Mouse (Mus musculus): Measurements from ENCODE around the gene Npb. TPM values are rescaled to one million over a fixed set of nuclear protein-coding genes. Genes with fewer than 3 reads are reported as not detected.

The Npb gene
- total and polyA plus RNA-seq, 3 experiments, result 0.27 to 1.7 TPM; not detected in 1

- TF ChIP-seq ZC3H11A (IDR thresholded peaks at IDR 0.05; ENCODE audit: low read depth, low read length) (peak; percentile 38; the same call in 1 of the 2 replicates), ZNF384 (IDR thresholded peaks at IDR 0.05; ENCODE audit: low read depth, low read length) (no peak), GABPA (IDR thresholded peaks at IDR 0.05; ENCODE audit: low read depth, low read length) (no peak), MAFK (IDR thresholded peaks at IDR 0.05; ENCODE audit: borderline replicate concordance, low read depth, low read length) (0 out of 2 replicates have a peak, but pooled peaks have one; percentile 43), RCOR1 (IDR thresholded peaks at IDR 0.05; ENCODE audit: low read depth, low read length) (no peak), ELF1 (IDR thresholded peaks at IDR 0.05; ENCODE audit: low read depth, low read length) (no peak), KAT2A (conservative IDR thresholded peaks at IDR 0.05; ENCODE audit: low read depth, low read length) (no peak), NRF1 (IDR thresholded peaks at IDR 0.05; ENCODE audit: insufficient read depth, low read depth, low read length, poor library complexity, severe bottlenecking) (no peak), RAD21 (IDR thresholded peaks at IDR 0.05; ENCODE audit: low read depth, low read length) (peak; percentile 38), NELFE (IDR thresholded peaks at IDR 0.05; ENCODE audit: low read depth, low read length) (0 out of 2 replicates have a peak, but pooled peaks have one; percentile 37), POLR2AphosphoS2 (IDR thresholded peaks at IDR 0.05; ENCODE audit: low read length) (peak; percentile 69), POLR2AphosphoS5 (IDR thresholded peaks at IDR 0.05; ENCODE audit: borderline replicate concordance, low read depth, low read length) (no peak), ZMIZ1 (IDR thresholded peaks at IDR 0.05; ENCODE audit: low read depth, low read length) (peak; percentile 77), SIN3A (IDR thresholded peaks at IDR 0.05; ENCODE audit: low read length) (peak; percentile 70; the same call in 1 of the 2 replicates), E2F4 (IDR thresholded peaks at IDR 0.05; ENCODE audit: borderline replicate concordance, low read depth, low read length) (peak; percentile 53; the same call in 1 of the 2 replicates), MAX (IDR thresholded peaks at IDR 0.05; ENCODE audit: low read length) (no peak)
These were observed 30.9 kb upstream of the Npb start (continued) for GRCm38 (mm10) chr11:120577211-120578023.

GRCm38 (mm10) chr11:120578024-120578693, 30.1 kb upstream of the Npb start:
- Histone ChIP-seq H3K4me1 (ENCODE audit: control insufficient read depth in 1 of 2, insufficient read depth in 2 of 2, low read length in 2 of 2) (peaks cover 10 to 20% of the 10 kb centered on the region in 2 experiments), H3K79me2 (ENCODE audit: control insufficient read depth, insufficient read depth, low read length, poor library complexity) (peaks cover 48% of the 10 kb centered on the region), H3K9ac (ENCODE audit: control insufficient read depth, low read depth, low read length, poor library complexity, severe bottlenecking) (no peak overlapping the region)

More at GRCm38 (mm10) chr11:120578024-120578693, 30.1 kb upstream of the Npb start:
- no peak for DNase-seq (ENCODE audit: low read depth, low spot score)
- Histone ChIP-seq H3K9me3 (replicated peaks; ENCODE audit: insufficient read depth, low read length) (no peaks in the 10 kb centered on the region), H3K27me3 (ENCODE audit: control insufficient read depth in 1 of 2, insufficient read depth in 2 of 2, low read length in 2 of 2) (no peaks in the 10 kb centered on the region), H3K27ac (ENCODE audit: control insufficient read depth, low read depth, low read length) (no peak overlapping the region), H3K36me3 (ENCODE audit: control insufficient read depth in 1 of 2, insufficient read depth in 2 of 2, low read length in 2 of 2) (peaks cover 4 to 22% of the 10 kb centered on the region in 2 experiments; a peak in 3 of 4 replicates), H3K4me3 (ENCODE audit: control insufficient read depth in 1 of 2, insufficient read depth in 1 of 2, low read depth in 2 of 2, low read length in 2 of 2) (no peak overlapping the region)
- TF ChIP-seq HCFC1 (IDR thresholded peaks at IDR 0.05; ENCODE audit: low read depth, low read length) (no peak), POLR2A (IDR thresholded peaks at IDR 0.05; ENCODE audit: control insufficient read depth in 1 of 2, insufficient read depth in 1 of 2, low read depth in 1 of 2, low read length in 2 of 2, poor library complexity in 1 of 2) (peak in 1 of 2 experiments; percentile 4; a peak in 1 of 4 replicates)

Data from MEL (cell line).